Mouse (Mus musculus) stomach, postnatal 0 days (tissue): Measurements from ENCODE around the gene Cacybp. TPM values are rescaled to one million over a fixed set of nuclear protein-coding genes. Genes with fewer than 3 reads are reported as not detected.
A peak's percentile ranks its signal among the peaks of the same experiment; 100 is the strongest.

ENCODE experiments used
- ATAC-seq: fragments of 200-750 bp; cut with Nextera tagmentation; 2 replicates; pipeline ENCODE4 v1.8.0; 2017; ENCODE audit not compliant: low FRiP score, low TSS enrichment
- DNase-seq: peaks from one replicate; pipeline ENCODE4 v3.0.0-alpha.2; 2016; ENCODE audit warnings: low spot score
- H3K27ac ChIP-seq: fragments of 300-500 bp; sonication (generic); replicated peaks from 2 replicates; pipeline ENCODE4 v1.5.1; 2014; ENCODE audit warnings: mild to moderate bottlenecking, control low read depth
- H3K27me3 ChIP-seq: fragments of 300-500 bp; sonication (generic); 2 replicates; pipeline ENCODE4 v1.6.1; 2014; ENCODE audit warnings: low read length; ENCODE audit not compliant: control insufficient read depth, insufficient read depth
- H3K36me3 ChIP-seq: fragments of 300-500 bp; sonication (generic); 2 replicates; pipeline ENCODE4 v1.6.1; 2014; ENCODE audit warnings: low read length, mixed read lengths; ENCODE audit not compliant: control insufficient read depth, insufficient read depth
- H3K4me1 ChIP-seq: fragments of 300-500 bp; sonication (generic); replicated peaks from 2 replicates; pipeline ENCODE4 v1.6.1; 2014; ENCODE audit warnings: antibody characterized with exemption; ENCODE audit not compliant: control insufficient read depth, insufficient read depth
- H3K4me2 ChIP-seq: fragments of 300-500 bp; sonication (generic); replicated peaks from 2 replicates; pipeline ENCODE4 v1.6.1; 2014; ENCODE audit warnings: low read depth, mild to moderate bottlenecking, control low read depth, moderate library complexity
- H3K4me3 ChIP-seq: fragments of 300-500 bp; sonication (generic); 2 replicates; pipeline ENCODE4 v1.5.1; 2014; ENCODE audit warnings: low read depth, low read length, control low read depth
- H3K9ac ChIP-seq: fragments of 300-500 bp; sonication (generic); 2 replicates; pipeline ENCODE4 v1.6.1; 2014; ENCODE audit warnings: mild to moderate bottlenecking, low read length, control low read depth, mixed read lengths
- H3K9me3 ChIP-seq: fragments of 300-500 bp; sonication (generic); 2 replicates; pipeline ENCODE4 v1.6.1; 2016; ENCODE audit warnings: low read length; ENCODE audit not compliant: control insufficient read depth
- CTCF ChIP-seq: IDR thresholded peaks from 2 replicates; pipeline ENCODE4 v1.5.1; 2016; ENCODE audit warnings: antibody characterized with exemption, low read depth, mild to moderate bottlenecking, moderate library complexity
- EP300 ChIP-seq: optimal IDR thresholded peaks from 2 replicates; pipeline ENCODE3; 2016; ENCODE audit warnings: antibody characterized with exemption
- WGBS: fragments of 180-500 bp; shearing (Covaris S2); extraction: QIAGEN DNeasy Blood & Tissue Kit; methylation state at CpG from one replicate; pipeline ENCODE4 v1.1.7; 2014; 5-methylcytosine and 5-hydroxymethylcytosine counted together
- polyA plus RNA-seq: library from polyadenylated mRNA; unstranded; fragments of >200 nt; fragmentation: Nextera tagmentation; extraction: Ambion mirVana; gene quantifications from 2 replicates; pipeline ENCODE4 v1.2.1, GENCODE M21; 2015

Cacybp gene
- polyA plus RNA-seq, 1 experiment from 2014 or later, result 119 TPM

- Histone ChIP-seq H3K4me2 (peak within 1 kb of the TSS; percentile 32), H3K9ac (no peak within 1 kb of the TSS), H3K27me3 (no peaks in the 10 kb centered on the region), H3K4me3 (0 out of 2 replicates have a peak within 1 kb of the TSS, but pooled peaks have one; percentile 2), H3K9me3 (no peaks in the 10 kb centered on the region), H3K36me3 (no peaks in the 10 kb centered on the region), H3K27ac (no peak within 1 kb of the TSS), H3K4me1 (no peaks in the 10 kb centered on the region; the same call in 1 of the 2 replicates)
- no peak for ATAC-seq
- 41% methylated on average over 8 of the region's 8 CpGs for WGBS
- TF ChIP-seq EP300, result no peak
- no peak for TF ChIP-seq CTCF
- DNase-seq, result no peak
Observed at GRCm38 (mm10) chr1:160153480-160153879, 59.2 kb downstream of the Cacybp start, which contains the start of gene Tnn. Gene Tnn, minus strand, starts transcription at chr1:160153580.

Other genes with a start within 250 kb of the Cacybp start
- 37.7 and 40.8 TPM in 2 replicates for gene 4930523C07Rik, start 168.5 kb downstream of the Cacybp start, polyA plus RNA-seq
- 3.7 and 4.0 TPM in 2 replicates for gene Tnn, start 59.3 kb downstream of the Cacybp start, polyA plus RNA-seq
- 248 and 259 TPM in 2 replicates for gene Mrps14, start 17.7 kb downstream of the Cacybp start, polyA plus RNA-seq